Mouse (Mus musculus): ENCODE results near the gene Olfr434.

DNA sequence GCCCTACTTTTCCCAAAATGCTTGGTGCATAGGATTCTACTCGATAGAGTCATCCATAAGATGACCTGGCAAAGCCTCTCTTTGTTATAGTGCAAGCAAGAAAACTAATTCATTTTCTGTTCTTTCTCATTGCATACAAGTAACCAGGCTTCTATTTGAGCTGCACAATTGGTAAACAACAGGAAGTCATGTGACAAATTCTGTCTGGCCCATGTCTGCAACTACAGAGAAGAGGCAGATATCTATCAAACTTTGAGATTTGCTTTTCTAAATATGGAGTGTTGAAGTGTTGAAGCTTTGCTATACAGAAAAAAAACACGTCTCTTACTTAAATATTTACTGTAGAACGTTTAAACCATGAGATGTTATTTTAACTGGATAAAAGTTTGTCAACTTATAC, 14.7 kb upstream of the Olfr434 start:
- TF ChIP-seq GATA1 (IDR thresholded peaks at IDR 0.05; ENCODE audit: low read length), result no peak
- no peak for TF ChIP-seq TAL1 (IDR thresholded peaks at IDR 0.05; ENCODE audit: low read length)

All from erythroblast, embryonic 14.5 days (primary cell).